Mouse (Mus musculus) cerebellum, postnatal 14 days (tissue): ENCODE results near the gene March1.
"Not testable (repeated sequence)": the region's sequence is repeated elsewhere in the genome, so short reads cannot be mapped to it uniquely, and the experiment has no call there.

ENCODE experiments used
- DNase-seq, 2 experiments: peaks; one replicate each; pipeline ENCODE4 v3.0.0; 2021; ENCODE audit warnings: mixed read lengths in 2 of 2

March1 gene

DNA sequence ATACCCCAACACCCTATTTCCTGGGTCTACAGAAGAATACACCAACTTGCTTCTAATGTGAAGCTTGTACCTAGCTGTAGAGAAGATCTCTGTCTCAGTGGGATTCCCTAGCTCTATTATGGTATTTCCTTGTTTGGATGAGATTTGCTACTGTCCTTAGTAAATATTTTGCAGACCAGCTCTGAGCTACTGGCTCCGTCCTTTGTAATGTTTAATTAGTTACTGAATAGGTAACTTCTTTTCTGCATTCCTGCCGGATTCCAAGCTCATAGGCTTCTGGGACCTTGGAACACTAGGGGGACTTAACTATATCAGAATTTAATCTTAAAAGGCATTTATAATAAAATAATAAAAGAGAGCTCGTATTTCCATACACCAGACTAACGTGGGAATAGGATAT lies 799.9 kb downstream of the March1 start:
- not testable (repeated sequence) for DNase-seq

DNA sequence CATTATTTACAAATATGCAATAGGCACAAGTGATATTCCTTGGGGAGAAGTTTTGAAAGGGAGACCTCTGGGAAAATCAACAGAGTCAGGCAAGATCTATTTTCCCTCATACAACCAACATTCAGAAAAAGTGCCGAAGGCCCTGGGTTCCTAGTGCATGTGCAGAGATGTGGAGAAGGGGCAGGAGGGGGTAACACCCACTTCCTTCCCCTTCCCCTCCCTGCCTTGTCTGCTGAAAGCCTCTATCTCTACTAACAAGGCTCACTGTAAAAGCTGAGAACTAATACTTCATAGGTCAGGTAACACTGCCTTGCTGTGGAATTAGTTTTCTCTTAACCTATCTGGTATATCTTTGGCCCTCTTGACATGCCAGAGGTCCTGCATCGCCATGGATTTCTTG lies 812.9 kb downstream of the March1 start:
- no peak for DNase-seq

GRCm38 (mm10) chr8:66433577-66433976 lies 815.9 kb downstream of the March1 start:
- DNase-seq, result no peak

DNA sequence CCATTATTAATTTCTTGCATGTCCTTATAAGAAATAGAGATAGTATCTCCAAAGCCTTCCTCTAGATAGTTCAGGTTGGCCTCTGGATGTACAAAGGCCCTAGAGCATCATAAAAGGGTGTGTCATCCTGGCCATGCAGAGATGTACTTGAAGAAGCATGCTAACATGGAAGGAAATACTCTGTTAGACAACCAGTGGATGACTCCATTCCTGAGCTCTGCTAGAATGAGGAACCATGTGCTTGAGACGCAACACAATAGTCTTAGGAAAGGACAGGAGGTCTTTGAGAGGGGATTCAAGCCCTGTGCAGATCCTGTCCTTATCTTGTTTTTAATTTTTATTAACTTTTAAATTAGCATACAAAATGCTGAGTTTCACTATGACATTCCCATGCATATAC lies 819.1 kb downstream of the March1 start:
- DNase-seq, result no peak

GRCm38 (mm10) chr8:66437929-66438328 lies 820.2 kb downstream of the March1 start:
- no peak for DNase-seq

GRCm38 (mm10) chr8:66438468-66438867 lies 820.8 kb downstream of the March1 start:
- no peak for DNase-seq

- peak in 1 of 2 experiments; percentile 7 for DNase-seq
These were observed 823.4 kb downstream of the March1 start for GRCm38 (mm10) chr8:66441123-66441522.

DNA sequence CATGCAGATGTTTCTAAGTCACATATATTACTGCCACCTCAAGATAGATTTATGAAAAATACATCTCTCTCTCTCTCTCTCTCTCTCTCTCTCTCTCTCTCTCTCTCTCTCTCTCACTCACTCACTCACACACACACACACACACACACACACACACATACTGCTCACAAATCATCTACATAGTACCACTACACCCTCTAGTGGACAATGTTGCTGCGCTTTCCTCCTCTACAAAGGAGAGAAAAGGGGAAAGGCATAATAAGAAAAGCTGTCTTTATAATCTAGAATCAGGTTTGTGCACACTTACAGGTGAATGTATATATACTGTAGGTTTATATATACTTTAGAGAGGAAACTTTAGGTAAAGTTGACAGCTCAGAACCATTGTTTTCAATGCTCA lies 825.1 kb downstream of the March1 start:
- peak; percentile 45 to 68 for DNase-seq

DNA sequence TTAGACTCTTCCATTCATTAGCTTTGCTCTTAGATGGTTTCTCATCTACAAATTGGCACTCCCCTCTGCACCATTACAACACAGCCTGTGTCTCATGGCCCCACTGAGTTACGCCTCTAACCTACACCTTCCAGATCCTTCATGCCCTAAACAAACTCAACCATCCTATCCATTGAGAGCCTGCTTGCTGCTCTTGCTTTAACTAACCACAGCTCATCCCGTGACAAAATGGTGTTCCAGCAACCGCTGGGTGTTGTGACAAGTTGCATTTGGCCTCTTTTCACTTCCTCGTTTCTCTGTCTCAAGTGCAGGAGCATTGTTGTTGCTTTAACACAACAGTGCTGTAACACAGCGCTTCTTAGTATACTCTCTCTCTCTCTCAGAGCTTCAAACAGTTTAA lies 826.4 kb downstream of the March1 start:
- DNase-seq, result no peak

GRCm38 (mm10) chr8:66445351-66445750 lies 827.7 kb downstream of the March1 start:
- DNase-seq, result no peak

DNA sequence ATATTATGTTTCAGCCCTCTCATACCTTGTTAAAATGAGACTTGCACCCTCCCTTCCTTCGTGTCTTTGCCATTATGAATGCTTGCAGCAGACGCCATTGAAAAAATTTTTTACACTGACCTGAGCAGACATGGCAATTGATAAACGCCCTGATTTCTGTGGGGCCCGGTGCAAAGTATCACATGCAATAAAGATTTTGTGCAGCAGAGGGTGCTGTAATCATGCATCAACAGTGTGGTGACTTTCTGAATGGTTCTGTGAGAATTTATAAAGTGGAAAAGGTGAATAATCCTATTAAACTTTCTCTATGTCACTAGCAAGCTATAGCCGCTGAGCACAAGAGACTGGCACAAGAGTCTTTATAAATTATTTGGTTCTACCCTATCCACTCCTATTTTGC lies 833.0 kb downstream of the March1 start:
- peak; percentile 62 to 68 for DNase-seq

- no peak for DNase-seq
These were observed 839.4 kb downstream of the March1 start for GRCm38 (mm10) chr8:66457057-66457456.

- no peak for DNase-seq
These were observed 852.1 kb downstream of the March1 start for GRCm38 (mm10) chr8:66469821-66470220.

GRCm38 (mm10) chr8:66476880-66477279 lies 859.2 kb downstream of the March1 start:
- DNase-seq, result no peak

DNA sequence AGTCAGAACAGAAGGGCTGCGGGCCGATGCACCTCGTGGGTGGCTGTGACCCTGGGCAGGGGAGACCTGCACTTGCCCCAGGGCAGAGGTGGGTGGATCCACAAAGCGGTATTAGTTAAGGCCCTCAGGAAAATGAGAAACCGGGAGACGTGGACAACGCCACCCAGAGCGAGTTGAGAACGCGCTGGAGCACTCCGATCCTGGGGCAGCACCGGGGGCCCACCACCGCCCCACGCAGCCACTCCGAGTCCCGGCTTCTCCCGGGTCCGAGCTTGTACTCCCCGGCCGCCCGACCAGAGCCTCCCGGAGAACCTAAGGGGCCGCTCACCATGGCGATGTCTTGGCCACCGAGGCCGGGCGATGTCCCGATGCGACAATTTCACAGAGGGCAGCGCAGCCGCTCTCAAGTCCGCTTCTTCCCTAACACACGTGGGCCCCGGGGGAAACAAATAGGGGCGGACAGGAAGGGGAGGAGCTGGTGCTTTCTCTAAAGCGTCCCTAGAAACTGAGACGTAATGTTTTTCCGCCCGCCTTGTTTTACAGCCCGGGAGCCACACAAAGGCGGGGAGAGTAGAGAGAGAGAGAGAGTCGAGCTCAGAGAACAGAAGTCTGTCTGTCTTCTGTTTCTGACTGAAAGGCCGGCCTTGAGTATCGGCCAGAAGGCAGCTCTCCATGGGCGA lies 868.5 kb downstream of the March1 start, which contains the start of gene Tma16:
Gene Tma16, minus strand, starts transcription at position 447 of the 680 bp plus-strand sequence.
- DNase-seq, result peak; percentile 90

DNA sequence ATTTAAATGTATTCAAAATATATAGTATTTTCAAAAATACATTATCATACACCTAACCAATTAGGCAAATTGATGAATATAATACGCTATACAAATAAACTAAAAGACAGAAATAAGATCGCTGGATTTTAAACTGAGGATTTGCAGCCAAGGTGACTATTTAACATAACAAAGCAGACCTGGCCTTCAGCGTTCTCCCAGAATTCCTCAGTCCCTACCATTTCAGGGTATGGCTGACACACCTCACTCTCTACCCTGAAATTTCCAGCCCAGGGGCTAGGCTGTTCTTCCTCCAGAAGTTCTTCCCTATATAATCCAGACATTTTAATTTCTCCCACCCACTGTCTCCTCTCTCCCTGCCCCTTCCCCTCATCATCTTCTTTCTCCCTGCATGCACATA lies 870.9 kb downstream of the March1 start:
- DNase-seq, result no peak

DNA sequence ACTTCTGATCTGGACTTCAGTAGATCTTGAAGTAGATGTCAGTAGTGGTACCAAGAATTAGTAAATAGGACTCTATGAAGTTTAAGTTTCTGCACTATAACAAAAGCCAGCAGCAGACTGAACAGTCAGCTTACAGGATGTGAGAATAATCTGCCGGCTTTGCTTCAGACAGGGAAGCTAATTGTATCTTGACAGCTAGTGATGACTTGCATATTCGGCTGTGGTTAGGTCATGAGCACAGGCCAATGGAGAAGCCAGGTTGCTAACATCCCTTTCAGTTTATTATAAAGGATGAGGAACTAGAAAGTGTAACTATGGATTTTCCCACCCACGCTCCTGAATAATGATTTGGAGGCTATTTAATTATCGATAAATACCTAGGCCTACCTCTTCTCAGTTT lies 872.9 kb downstream of the March1 start:
- no peak for DNase-seq

DNA sequence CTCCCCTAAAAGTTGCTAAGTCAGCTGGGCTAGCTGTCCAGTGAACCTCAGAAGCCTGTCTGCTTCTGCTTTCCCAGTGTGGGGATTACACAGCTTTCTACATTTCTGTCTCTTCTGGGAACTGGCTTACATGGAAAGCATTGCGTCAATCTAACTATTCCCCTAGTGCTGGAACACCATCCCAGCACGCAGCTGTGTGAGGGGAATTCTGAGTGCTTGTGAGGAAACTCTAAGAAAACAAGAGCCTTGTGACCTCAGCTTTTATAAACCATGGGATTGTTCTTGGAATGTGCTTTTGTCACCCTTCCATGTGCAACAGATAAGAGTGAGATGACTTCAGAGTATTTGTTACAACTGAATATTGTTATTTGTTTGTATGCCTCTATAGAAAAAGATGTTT lies 876.8 kb downstream of the March1 start:
- no peak for DNase-seq

DNA sequence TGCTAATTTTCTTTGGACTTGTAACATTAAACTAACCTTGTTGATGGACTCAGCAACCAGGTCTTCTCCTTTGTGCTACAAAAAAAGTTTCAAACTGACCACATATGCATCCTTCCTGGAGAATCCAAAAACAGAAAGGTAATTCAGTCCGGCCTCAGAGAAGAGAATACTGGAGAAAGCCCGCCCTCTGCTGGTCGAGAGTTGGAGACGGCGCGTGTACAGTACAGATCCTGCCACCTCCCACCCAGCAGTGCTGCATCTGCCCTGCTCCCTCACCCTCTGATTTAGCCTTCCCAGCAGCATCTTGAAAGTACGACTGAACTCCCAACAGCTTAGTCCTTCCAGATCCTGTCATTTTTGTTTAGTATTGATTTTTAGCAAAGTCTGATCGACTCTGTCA lies 878.0 kb downstream of the March1 start:
- peak; percentile 81 to 91 for DNase-seq

- DNase-seq, result peak; percentile 52 to 56
These were observed 879.4 kb downstream of the March1 start for GRCm38 (mm10) chr8:66496998-66497577.

GRCm38 (mm10) chr8:66503381-66503780 lies 885.7 kb downstream of the March1 start:
- DNase-seq, result no peak

DNA sequence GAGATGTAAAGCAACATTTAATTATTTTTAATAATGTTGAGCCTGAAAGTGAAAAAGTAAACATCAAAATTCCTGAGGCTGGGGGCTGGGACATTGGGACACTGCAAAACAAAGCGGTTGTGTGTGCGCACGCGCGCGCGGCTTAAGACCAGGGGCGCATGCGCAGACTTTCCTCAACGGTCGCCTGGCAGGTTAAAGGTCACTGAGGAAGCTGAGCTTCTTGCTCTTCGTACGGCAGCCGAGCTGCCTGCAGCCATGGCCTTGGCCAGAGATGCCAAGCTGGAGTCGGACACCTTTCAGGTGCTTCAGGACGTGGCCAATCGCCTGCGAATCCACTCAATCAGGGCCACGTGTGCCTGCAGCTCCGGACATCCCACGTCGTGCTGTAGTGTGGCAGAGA lies 893.8 kb downstream of the March1 start, which contains the start of gene Tktl2:
Gene Tktl2, plus strand, starts transcription at position 220 of the 400 bp plus-strand sequence.
- DNase-seq, result no peak

DNA sequence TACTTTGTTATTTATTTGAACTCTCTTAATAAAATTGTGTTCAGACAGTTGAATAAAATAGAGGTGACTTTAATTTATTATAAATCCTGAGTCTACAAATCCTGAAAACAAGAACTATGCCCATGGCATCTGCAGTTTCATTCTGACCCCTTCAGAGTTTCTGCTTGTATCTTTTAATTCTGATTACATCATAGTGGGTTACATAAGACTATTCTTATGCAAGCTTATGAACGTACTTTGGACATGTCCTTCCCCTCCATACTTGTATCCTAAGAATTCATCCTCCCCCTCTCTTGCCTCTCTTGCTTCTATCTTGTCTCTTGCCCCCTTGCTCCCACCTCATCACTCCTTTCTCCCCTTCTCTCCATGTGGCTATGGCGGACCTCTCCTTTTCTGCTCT lies 901.4 kb downstream of the March1 start:
- no peak for DNase-seq

DNA sequence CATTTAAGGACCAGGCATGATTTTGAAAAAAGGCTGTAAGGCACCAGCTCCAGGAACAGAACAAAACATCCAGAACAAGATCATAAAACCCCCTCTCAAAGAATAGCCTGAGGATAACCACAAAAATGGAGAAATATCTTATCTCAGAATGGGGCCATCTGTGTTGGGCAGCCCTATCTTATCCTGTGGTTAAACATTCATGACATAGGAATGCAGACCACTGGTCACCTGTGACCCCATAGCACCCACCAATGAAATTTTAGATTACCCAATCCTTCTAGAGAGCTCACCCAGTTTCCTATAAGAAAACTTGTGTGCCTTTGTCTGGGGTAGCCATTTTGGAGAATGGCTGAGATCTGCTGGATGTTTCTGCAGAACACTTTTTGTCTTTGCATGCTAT lies 902.9 kb downstream of the March1 start:
- DNase-seq, result no peak
